Mouse (Mus musculus): ENCODE results near the gene Gm6763. TPM values are rescaled to one million over a fixed set of nuclear protein-coding genes. Genes with fewer than 3 reads are reported as not detected.
"Not testable (repeated sequence)": the region's sequence is repeated elsewhere in the genome, so short reads cannot be mapped to it uniquely, and the experiment has no call there.

The Gm6763 gene
- polyA plus RNA-seq (2014; fragmentation: Nextera tagmentation; extraction: Ambion mirVana) = not detected in 2 replicates

DNA sequence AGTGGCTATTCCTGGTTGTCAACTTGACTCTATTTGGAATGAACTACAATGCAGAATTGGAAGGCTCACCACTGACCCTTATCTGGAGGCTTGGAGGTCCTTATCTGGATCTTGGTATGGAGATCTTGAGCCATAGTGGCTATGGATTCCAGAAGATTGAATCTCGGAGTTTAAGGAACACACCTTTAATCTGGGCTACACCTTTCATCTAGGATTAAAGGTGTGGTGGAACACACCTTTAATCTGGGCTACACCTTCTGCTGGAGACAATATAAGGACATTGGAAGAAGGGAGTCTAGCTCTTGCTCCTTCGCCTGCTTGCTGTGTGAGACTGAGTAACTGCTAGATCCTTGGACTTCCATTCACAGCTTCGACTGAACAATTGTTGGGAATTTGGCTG, at the start of gene Gm6763:
TSS of gene Gm6763 (plus strand) at position 301 of the 400 bp plus-strand sequence.
- no CpG with 5 or more reads among the region's 3 CpGs for WGBS
- not testable (repeated sequence) for DNase-seq (ENCODE audit: low spot score); H3K27ac ChIP-seq (replicated peaks; ENCODE audit: low read depth, low read length); H3K9ac ChIP-seq (ENCODE audit: low read length); H3K4me2 ChIP-seq (ENCODE audit: low read depth, severe bottlenecking); H3K27me3 ChIP-seq (ENCODE audit: control insufficient read depth, insufficient read depth, low read length); H3K36me3 ChIP-seq (ENCODE audit: control insufficient read depth, insufficient read depth, low read length); H3K9me3 ChIP-seq (ENCODE audit: control insufficient read depth, low read length); H3K4me1 ChIP-seq (ENCODE audit: control insufficient read depth, insufficient read depth, low read length); H3K4me3 ChIP-seq (ENCODE audit: low read depth, low read length); ATAC-seq (ENCODE audit: insufficient number of reproducible peaks, low FRiP score, low TSS enrichment, low read depth)

DNA sequence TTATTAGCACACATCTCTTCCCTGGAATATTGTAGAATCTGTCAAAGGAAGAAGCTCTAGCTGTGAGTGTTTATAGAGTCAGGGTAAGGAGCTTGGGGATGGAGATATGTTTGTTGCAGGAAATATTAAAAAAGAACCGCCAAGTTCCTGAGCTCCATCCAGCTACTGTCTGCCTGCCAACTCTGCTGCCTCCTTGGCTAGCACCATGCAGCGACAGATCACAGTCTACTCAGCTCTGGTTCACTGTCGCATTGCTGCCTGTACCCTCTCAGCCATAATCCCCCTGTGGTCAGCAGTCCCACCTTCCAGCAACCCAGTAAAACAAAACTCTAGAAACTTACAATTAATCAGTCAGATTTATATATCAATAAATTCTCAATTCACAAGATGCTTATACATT, 41.3 kb upstream of the Gm6763 start:
- WGBS = 81% methylated on average over 3 of the region's 3 CpGs
- H3K9ac ChIP-seq (ENCODE audit: low read length) = no peak overlapping the region
- no peak overlapping the region for H3K27ac ChIP-seq (replicated peaks; ENCODE audit: low read depth, low read length)

DNA sequence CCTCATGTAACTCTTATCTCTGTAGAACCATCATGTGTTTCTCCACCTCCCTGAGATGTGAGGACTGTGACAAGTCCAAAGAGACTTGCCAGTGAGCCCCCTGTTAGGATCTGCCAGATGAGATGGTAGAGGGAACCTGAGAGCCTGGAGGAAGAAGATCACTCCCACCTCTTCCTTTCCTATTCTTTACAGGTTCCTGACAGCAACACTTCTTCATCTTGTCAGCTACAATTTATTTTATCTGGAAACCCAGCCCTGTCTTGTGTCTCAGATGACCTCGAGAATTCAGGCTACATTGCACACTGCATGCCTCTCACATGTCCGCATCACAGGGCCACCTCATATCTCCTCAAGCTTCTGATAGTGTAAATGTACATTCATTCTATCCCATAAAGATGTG, 33.0 kb upstream of the Gm6763 start:
- Histone ChIP-seq H3K9ac (ENCODE audit: low read length) (no peak overlapping the region), H3K27me3 (ENCODE audit: control insufficient read depth, insufficient read depth, low read length) (no peaks in the 10 kb centered on the region), H3K27ac (replicated peaks; ENCODE audit: low read depth, low read length) (no peak overlapping the region), H3K9me3 (ENCODE audit: control insufficient read depth, low read length) (no peaks in the 10 kb centered on the region), H3K4me1 (ENCODE audit: control insufficient read depth, insufficient read depth, low read length) (no peaks in the 10 kb centered on the region), H3K36me3 (ENCODE audit: control insufficient read depth, insufficient read depth, low read length) (no peaks in the 10 kb centered on the region), H3K4me2 (ENCODE audit: low read depth, severe bottlenecking) (no peak overlapping the region), H3K4me3 (ENCODE audit: low read depth, low read length) (no peak overlapping the region)
- WGBS = 75% methylated on average over 2 of the region's 2 CpGs
- no peak for DNase-seq (ENCODE audit: low spot score)
- no peak for ATAC-seq (ENCODE audit: insufficient number of reproducible peaks, low FRiP score, low TSS enrichment, low read depth)

More for the DNA sequence above, 41.3 kb upstream of the Gm6763 start:
- H3K27me3 ChIP-seq (ENCODE audit: control insufficient read depth, insufficient read depth, low read length) = no peaks in the 10 kb centered on the region
- H3K9me3 ChIP-seq (ENCODE audit: control insufficient read depth, low read length) = no peaks in the 10 kb centered on the region
- H3K4me3 ChIP-seq (ENCODE audit: low read depth, low read length) = no peak overlapping the region
- DNase-seq (ENCODE audit: low spot score) = no peak
- H3K4me2 ChIP-seq (ENCODE audit: low read depth, severe bottlenecking) = no peak overlapping the region
- no peak for ATAC-seq (ENCODE audit: insufficient number of reproducible peaks, low FRiP score, low TSS enrichment, low read depth)
- H3K36me3 ChIP-seq (ENCODE audit: control insufficient read depth, insufficient read depth, low read length) = no peaks in the 10 kb centered on the region
- H3K4me1 ChIP-seq (ENCODE audit: control insufficient read depth, insufficient read depth, low read length) = no peaks in the 10 kb centered on the region

DNA sequence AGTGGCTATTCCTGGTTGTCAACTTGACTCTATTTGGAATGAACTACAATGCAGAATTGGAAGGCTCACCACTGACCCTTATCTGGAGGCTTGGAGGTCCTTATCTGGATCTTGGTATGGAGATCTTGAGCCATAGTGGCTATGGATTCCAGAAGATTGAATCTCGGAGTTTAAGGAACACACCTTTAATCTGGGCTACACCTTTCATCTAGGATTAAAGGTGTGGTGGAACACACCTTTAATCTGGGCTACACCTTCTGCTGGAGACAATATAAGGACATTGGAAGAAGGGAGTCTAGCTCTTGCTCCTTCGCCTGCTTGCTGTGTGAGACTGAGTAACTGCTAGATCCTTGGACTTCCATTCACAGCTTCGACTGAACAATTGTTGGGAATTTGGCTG, 8.6 kb upstream of the Gm6763 start, which contains the start of gene Gm21293:
TSS of gene Gm21293 (plus strand) at position 301 of the 400 bp plus-strand sequence.
- H3K4me3 ChIP-seq (ENCODE audit: low read depth, low read length); H3K27ac ChIP-seq (replicated peaks; ENCODE audit: low read depth, low read length); H3K4me1 ChIP-seq (ENCODE audit: control insufficient read depth, insufficient read depth, low read length); H3K9me3 ChIP-seq (ENCODE audit: control insufficient read depth, low read length); DNase-seq (ENCODE audit: low spot score); H3K9ac ChIP-seq (ENCODE audit: low read length); ATAC-seq (ENCODE audit: insufficient number of reproducible peaks, low FRiP score, low TSS enrichment, low read depth); H3K36me3 ChIP-seq (ENCODE audit: control insufficient read depth, insufficient read depth, low read length); H3K27me3 ChIP-seq (ENCODE audit: control insufficient read depth, insufficient read depth, low read length); H3K4me2 ChIP-seq (ENCODE audit: low read depth, severe bottlenecking): not testable (repeated sequence)
- WGBS = no CpG with 5 or more reads among the region's 3 CpGs

DNA sequence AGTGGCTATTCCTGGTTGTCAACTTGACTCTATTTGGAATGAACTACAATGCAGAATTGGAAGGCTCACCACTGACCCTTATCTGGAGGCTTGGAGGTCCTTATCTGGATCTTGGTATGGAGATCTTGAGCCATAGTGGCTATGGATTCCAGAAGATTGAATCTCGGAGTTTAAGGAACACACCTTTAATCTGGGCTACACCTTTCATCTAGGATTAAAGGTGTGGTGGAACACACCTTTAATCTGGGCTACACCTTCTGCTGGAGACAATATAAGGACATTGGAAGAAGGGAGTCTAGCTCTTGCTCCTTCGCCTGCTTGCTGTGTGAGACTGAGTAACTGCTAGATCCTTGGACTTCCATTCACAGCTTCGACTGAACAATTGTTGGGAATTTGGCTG, 8.4 kb downstream of the Gm6763 start, which contains the start of gene Gm8764:
TSS of gene Gm8764 (plus strand) at position 301 of the 400 bp plus-strand sequence.
- H3K9me3 ChIP-seq (ENCODE audit: control insufficient read depth, low read length); H3K4me2 ChIP-seq (ENCODE audit: low read depth, severe bottlenecking); H3K27ac ChIP-seq (replicated peaks; ENCODE audit: low read depth, low read length); DNase-seq (ENCODE audit: low spot score); H3K27me3 ChIP-seq (ENCODE audit: control insufficient read depth, insufficient read depth, low read length); H3K9ac ChIP-seq (ENCODE audit: low read length); ATAC-seq (ENCODE audit: insufficient number of reproducible peaks, low FRiP score, low TSS enrichment, low read depth); H3K4me3 ChIP-seq (ENCODE audit: low read depth, low read length); H3K36me3 ChIP-seq (ENCODE audit: control insufficient read depth, insufficient read depth, low read length); H3K4me1 ChIP-seq (ENCODE audit: control insufficient read depth, insufficient read depth, low read length): not testable (repeated sequence)
- no CpG with 5 or more reads among the region's 3 CpGs for WGBS

DNA sequence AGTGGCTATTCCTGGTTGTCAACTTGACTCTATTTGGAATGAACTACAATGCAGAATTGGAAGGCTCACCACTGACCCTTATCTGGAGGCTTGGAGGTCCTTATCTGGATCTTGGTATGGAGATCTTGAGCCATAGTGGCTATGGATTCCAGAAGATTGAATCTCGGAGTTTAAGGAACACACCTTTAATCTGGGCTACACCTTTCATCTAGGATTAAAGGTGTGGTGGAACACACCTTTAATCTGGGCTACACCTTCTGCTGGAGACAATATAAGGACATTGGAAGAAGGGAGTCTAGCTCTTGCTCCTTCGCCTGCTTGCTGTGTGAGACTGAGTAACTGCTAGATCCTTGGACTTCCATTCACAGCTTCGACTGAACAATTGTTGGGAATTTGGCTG, 16.9 kb downstream of the Gm6763 start, which contains the start of gene Gm21304:
TSS of gene Gm21304 (plus strand) at position 301 of the 400 bp plus-strand sequence.
- H3K4me3 ChIP-seq (ENCODE audit: low read depth, low read length); H3K4me2 ChIP-seq (ENCODE audit: low read depth, severe bottlenecking); H3K4me1 ChIP-seq (ENCODE audit: control insufficient read depth, insufficient read depth, low read length); H3K9ac ChIP-seq (ENCODE audit: low read length); H3K27me3 ChIP-seq (ENCODE audit: control insufficient read depth, insufficient read depth, low read length); H3K36me3 ChIP-seq (ENCODE audit: control insufficient read depth, insufficient read depth, low read length); H3K27ac ChIP-seq (replicated peaks; ENCODE audit: low read depth, low read length); H3K9me3 ChIP-seq (ENCODE audit: control insufficient read depth, low read length); ATAC-seq (ENCODE audit: insufficient number of reproducible peaks, low FRiP score, low TSS enrichment, low read depth); DNase-seq (ENCODE audit: low spot score): not testable (repeated sequence)
- WGBS = no CpG with 5 or more reads among the region's 3 CpGs

DNA sequence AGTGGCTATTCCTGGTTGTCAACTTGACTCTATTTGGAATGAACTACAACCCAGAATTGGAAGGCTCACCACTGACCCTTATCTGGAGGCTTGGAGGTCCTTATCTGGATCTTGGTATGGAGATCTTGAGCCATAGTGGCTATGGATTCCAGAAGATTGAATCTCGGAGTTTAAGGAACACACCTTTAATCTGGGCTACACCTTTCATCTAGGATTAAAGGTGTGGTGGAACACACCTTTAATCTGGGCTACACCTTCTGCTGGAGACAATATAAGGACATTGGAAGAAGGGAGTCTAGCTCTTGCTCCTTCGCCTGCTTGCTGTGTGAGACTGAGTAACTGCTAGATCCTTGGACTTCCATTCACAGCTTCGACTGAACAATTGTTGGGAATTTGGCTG, 25.4 kb downstream of the Gm6763 start, which contains the start of gene Gm21312:
TSS of gene Gm21312 (plus strand) at position 301 of the 400 bp plus-strand sequence.
- ATAC-seq (ENCODE audit: insufficient number of reproducible peaks, low FRiP score, low TSS enrichment, low read depth); H3K27me3 ChIP-seq (ENCODE audit: control insufficient read depth, insufficient read depth, low read length); H3K4me1 ChIP-seq (ENCODE audit: control insufficient read depth, insufficient read depth, low read length): not testable (repeated sequence)

DNA sequence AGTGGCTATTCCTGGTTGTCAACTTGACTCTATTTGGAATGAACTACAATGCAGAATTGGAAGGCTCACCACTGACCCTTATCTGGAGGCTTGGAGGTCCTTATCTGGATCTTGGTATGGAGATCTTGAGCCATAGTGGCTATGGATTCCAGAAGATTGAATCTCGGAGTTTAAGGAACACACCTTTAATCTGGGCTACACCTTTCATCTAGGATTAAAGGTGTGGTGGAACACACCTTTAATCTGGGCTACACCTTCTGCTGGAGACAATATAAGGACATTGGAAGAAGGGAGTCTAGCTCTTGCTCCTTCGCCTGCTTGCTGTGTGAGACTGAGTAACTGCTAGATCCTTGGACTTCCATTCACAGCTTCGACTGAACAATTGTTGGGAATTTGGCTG, 33.9 kb downstream of the Gm6763 start, which contains the start of gene Gm20765:
TSS of gene Gm20765 (plus strand) at position 301 of the 400 bp plus-strand sequence.
- DNase-seq (ENCODE audit: low spot score); H3K27me3 ChIP-seq (ENCODE audit: control insufficient read depth, insufficient read depth, low read length); H3K9me3 ChIP-seq (ENCODE audit: control insufficient read depth, low read length); H3K4me3 ChIP-seq (ENCODE audit: low read depth, low read length); H3K4me1 ChIP-seq (ENCODE audit: control insufficient read depth, insufficient read depth, low read length); H3K4me2 ChIP-seq (ENCODE audit: low read depth, severe bottlenecking); ATAC-seq (ENCODE audit: insufficient number of reproducible peaks, low FRiP score, low TSS enrichment, low read depth); H3K27ac ChIP-seq (replicated peaks; ENCODE audit: low read depth, low read length); H3K36me3 ChIP-seq (ENCODE audit: control insufficient read depth, insufficient read depth, low read length); H3K9ac ChIP-seq (ENCODE audit: low read length): not testable (repeated sequence)
- no CpG with 5 or more reads among the region's 3 CpGs for WGBS

More for the DNA sequence above, 25.4 kb downstream of the Gm6763 start, which contains the start of gene Gm21312:
- no CpG with 5 or more reads among the region's 3 CpGs for WGBS
- not testable (repeated sequence) for DNase-seq (ENCODE audit: low spot score); H3K36me3 ChIP-seq (ENCODE audit: control insufficient read depth, insufficient read depth, low read length); H3K9me3 ChIP-seq (ENCODE audit: control insufficient read depth, low read length); H3K4me2 ChIP-seq (ENCODE audit: low read depth, severe bottlenecking); H3K27ac ChIP-seq (replicated peaks; ENCODE audit: low read depth, low read length); H3K4me3 ChIP-seq (ENCODE audit: low read depth, low read length); H3K9ac ChIP-seq (ENCODE audit: low read length)

DNA sequence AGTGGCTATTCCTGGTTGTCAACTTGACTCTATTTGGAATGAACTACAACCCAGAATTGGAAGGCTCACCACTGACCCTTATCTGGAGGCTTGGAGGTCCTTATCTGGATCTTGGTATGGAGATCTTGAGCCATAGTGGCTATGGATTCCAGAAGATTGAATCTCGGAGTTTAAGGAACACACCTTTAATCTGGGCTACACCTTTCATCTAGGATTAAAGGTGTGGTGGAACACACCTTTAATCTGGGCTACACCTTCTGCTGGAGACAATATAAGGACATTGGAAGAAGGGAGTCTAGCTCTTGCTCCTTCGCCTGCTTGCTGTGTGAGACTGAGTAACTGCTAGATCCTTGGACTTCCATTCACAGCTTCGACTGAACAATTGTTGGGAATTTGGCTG, 42.4 kb downstream of the Gm6763 start, which contains the start of gene Gm4340:
TSS of gene Gm4340 (plus strand) at position 301 of the 400 bp plus-strand sequence.
- H3K9me3 ChIP-seq (ENCODE audit: control insufficient read depth, low read length); H3K27ac ChIP-seq (replicated peaks; ENCODE audit: low read depth, low read length); H3K27me3 ChIP-seq (ENCODE audit: control insufficient read depth, insufficient read depth, low read length); H3K4me1 ChIP-seq (ENCODE audit: control insufficient read depth, insufficient read depth, low read length); H3K9ac ChIP-seq (ENCODE audit: low read length); DNase-seq (ENCODE audit: low spot score); H3K4me3 ChIP-seq (ENCODE audit: low read depth, low read length); H3K36me3 ChIP-seq (ENCODE audit: control insufficient read depth, insufficient read depth, low read length); ATAC-seq (ENCODE audit: insufficient number of reproducible peaks, low FRiP score, low TSS enrichment, low read depth); H3K4me2 ChIP-seq (ENCODE audit: low read depth, severe bottlenecking): not testable (repeated sequence)
- WGBS = no CpG with 5 or more reads among the region's 3 CpGs

All from limb, embryonic 11.5 days (tissue).